Mouse (Mus musculus) G1E (cell line): Measurements from ENCODE around the gene Galntl6. TPM values are rescaled to one million over a fixed set of nuclear protein-coding genes. Genes with fewer than 3 reads are reported as not detected.

Experiments used
- ATAC-seq: 2 replicates; pipeline ENCODE4 v1.8.0; 2016; ENCODE audit warnings: mild to moderate bottlenecking; ENCODE audit not compliant: insufficient number of reproducible peaks, poor library complexity, low FRiP score, severe bottlenecking; ENCODE audit errors: extremely low read depth
- DNase-seq: peaks from one replicate; pipeline ENCODE4 v3.0.0; 2012; ENCODE audit warnings: low spot score
- H3K27me3 ChIP-seq: 2 replicates; pipeline ENCODE4 v1.6.1; 2012; ENCODE audit warnings: mild to moderate bottlenecking, low read length, inconsistent platforms; ENCODE audit not compliant: insufficient read depth
- H3K36me3 ChIP-seq: replicated peaks from 2 replicates; pipeline ENCODE3; 2012; ENCODE audit warnings: mild to moderate bottlenecking, inconsistent platforms
- H3K4me1 ChIP-seq: 2 replicates; pipeline ENCODE4 v1.6.1; 2012; ENCODE audit warnings: low read depth, low read length, inconsistent platforms, mixed read lengths; ENCODE audit not compliant: insufficient read depth
- H3K4me3 ChIP-seq: 2 replicates; pipeline ENCODE4 v1.5.1; 2012; ENCODE audit warnings: low read depth, mild to moderate bottlenecking, inconsistent platforms, low read length, moderate library complexity, mixed read lengths
- H3K9me3 ChIP-seq: replicated peaks from 2 replicates; pipeline ENCODE4 v1.6.1; 2012; ENCODE audit warnings: inconsistent platforms
- CTCF ChIP-seq: IDR thresholded peaks from 2 replicates; pipeline ENCODE4 v1.5.1; 2012; ENCODE audit warnings: low read depth, low read length, inconsistent platforms, mixed read lengths
- GATA1 ChIP-seq: IDR thresholded peaks from 2 replicates; pipeline ENCODE4 v1.6.1; 2012; ENCODE audit warnings: borderline replicate concordance, low read length, inconsistent platforms, mixed read lengths
- GATA2 ChIP-seq: IDR thresholded peaks from 2 replicates; pipeline ENCODE4 v1.6.1; 2012; ENCODE audit warnings: low read depth, low read length, inconsistent platforms, borderline replicate concordance
- POLR2AphosphoS5 ChIP-seq: IDR thresholded peaks from 2 replicates; pipeline ENCODE4 v1.6.1; 2012; ENCODE audit warnings: low read depth, low read length, inconsistent platforms; ENCODE audit not compliant: insufficient replicate concordance
- TAL1 ChIP-seq: conservative IDR thresholded peaks from 2 replicates; pipeline ENCODE4 v1.6.1; 2012; ENCODE audit warnings: low read depth, low read length, inconsistent platforms, mixed read lengths
- polyA plus RNA-seq: library from polyadenylated mRNA; stranded (reverse); fragments of >175 nt; gene quantifications from 2 replicates; pipeline ENCODE4 v1.2.3, GENCODE M21; 2012
- total RNA-seq, 2 experiments: library from RNA; stranded (forward) in 1 of 2; stranded (reverse) in 1 of 2; fragments of 200-1000 nt in 1 of 2; fragments of >200 nt in 1 of 2; fragmentation: Nextera tagmentation in 1 of 2; gene quantifications; 2 replicates each; pipeline ENCODE4 v1.2.3; 2014 to 2017

The Galntl6 gene
- total and polyA plus RNA-seq, 3 experiments, result 0.05 TPM; not detected in 2

- H3K4me1 ChIP-seq, result no peaks in the 10 kb centered on the region
- H3K27me3 ChIP-seq, result no peaks in the 10 kb centered on the region
- ATAC-seq, result no peak
- H3K36me3 ChIP-seq, result no peaks in the 10 kb centered on the region
- TF ChIP-seq GATA2, result no peak
- no peak for TF ChIP-seq GATA1
- no peak for TF ChIP-seq POLR2AphosphoS5
- no peaks in the 10 kb centered on the region for H3K9me3 ChIP-seq
- no peak for DNase-seq
- H3K4me3 ChIP-seq, result no peak overlapping the region
Observed at GRCm38 (mm10) chr8:57974093-57974492, 938.3 kb downstream of the Galntl6 start.

GRCm38 (mm10) chr8:57972832-57973231, 939.6 kb downstream of the Galntl6 start:
- Histone ChIP-seq H3K27me3 (no peaks in the 10 kb centered on the region), H3K4me1 (no peaks in the 10 kb centered on the region), H3K4me3 (no peak overlapping the region), H3K36me3 (no peaks in the 10 kb centered on the region), H3K9me3 (no peaks in the 10 kb centered on the region)
- DNase-seq (no peak), ATAC-seq (no peak)
- no peak for TF ChIP-seq GATA2
- TF ChIP-seq CTCF, result no peak
- no peak for TF ChIP-seq TAL1
- no peak for TF ChIP-seq GATA1
- no peak for TF ChIP-seq POLR2AphosphoS5

GRCm38 (mm10) chr8:57966676-57967075, 945.8 kb downstream of the Galntl6 start:
- no peak for DNase-seq
- no peak for ATAC-seq

GRCm38 (mm10) chr8:57965508-57965907, 946.9 kb downstream of the Galntl6 start:
- H3K9me3 ChIP-seq, result no peaks in the 10 kb centered on the region
- no peak for ATAC-seq
- DNase-seq, result no peak
- TF ChIP-seq TAL1, result no peak
- no peak for TF ChIP-seq CTCF
- TF ChIP-seq POLR2AphosphoS5, result no peak
- no peak for TF ChIP-seq GATA1
- TF ChIP-seq GATA2, result no peak
- no peaks in the 10 kb centered on the region for H3K4me1 ChIP-seq
- no peaks in the 10 kb centered on the region for H3K36me3 ChIP-seq
- no peak overlapping the region for H3K4me3 ChIP-seq
- H3K27me3 ChIP-seq, result no peaks in the 10 kb centered on the region

More at GRCm38 (mm10) chr8:57966676-57967075, 945.8 kb downstream of the Galntl6 start:
- no peaks in the 10 kb centered on the region for H3K36me3 ChIP-seq
- no peaks in the 10 kb centered on the region for H3K4me1 ChIP-seq
- H3K9me3 ChIP-seq, result no peaks in the 10 kb centered on the region
- no peaks in the 10 kb centered on the region for H3K27me3 ChIP-seq
- H3K4me3 ChIP-seq, result no peak overlapping the region
- TF ChIP-seq GATA2 (no peak), GATA1 (no peak), CTCF (no peak; the same call in 1 of the 2 replicates), POLR2AphosphoS5 (no peak), TAL1 (no peak)

GRCm38 (mm10) chr8:57962286-57963110, 949.9 kb downstream of the Galntl6 start:
- no peak for TF ChIP-seq POLR2AphosphoS5
- no peak for TF ChIP-seq CTCF
- no peak for TF ChIP-seq GATA2
- no peak for TF ChIP-seq GATA1
- TF ChIP-seq TAL1, result no peak
- ATAC-seq (no peak), DNase-seq (no peak)
- H3K36me3 ChIP-seq, result no peaks in the 10 kb centered on the region
- no peaks in the 10 kb centered on the region for H3K9me3 ChIP-seq
- H3K27me3 ChIP-seq, result no peaks in the 10 kb centered on the region
- H3K4me1 ChIP-seq, result no peaks in the 10 kb centered on the region
- no peak overlapping the region for H3K4me3 ChIP-seq

GRCm38 (mm10) chr8:57959136-57959535, 953.3 kb downstream of the Galntl6 start:
- no peak for TF ChIP-seq POLR2AphosphoS5
- Histone ChIP-seq H3K9me3 (no peaks in the 10 kb centered on the region), H3K27me3 (no peaks in the 10 kb centered on the region), H3K36me3 (no peaks in the 10 kb centered on the region), H3K4me1 (no peaks in the 10 kb centered on the region), H3K4me3 (no peak overlapping the region)
- ATAC-seq (no peak), DNase-seq (no peak)
